Mouse (Mus musculus): ENCODE data around the gene Map7. TPM values are rescaled to one million over a fixed set of nuclear protein-coding genes. Genes with fewer than 3 reads are reported as not detected.

Map7 gene
- total RNA-seq, 1 experiment = 35.2 TPM

DNA sequence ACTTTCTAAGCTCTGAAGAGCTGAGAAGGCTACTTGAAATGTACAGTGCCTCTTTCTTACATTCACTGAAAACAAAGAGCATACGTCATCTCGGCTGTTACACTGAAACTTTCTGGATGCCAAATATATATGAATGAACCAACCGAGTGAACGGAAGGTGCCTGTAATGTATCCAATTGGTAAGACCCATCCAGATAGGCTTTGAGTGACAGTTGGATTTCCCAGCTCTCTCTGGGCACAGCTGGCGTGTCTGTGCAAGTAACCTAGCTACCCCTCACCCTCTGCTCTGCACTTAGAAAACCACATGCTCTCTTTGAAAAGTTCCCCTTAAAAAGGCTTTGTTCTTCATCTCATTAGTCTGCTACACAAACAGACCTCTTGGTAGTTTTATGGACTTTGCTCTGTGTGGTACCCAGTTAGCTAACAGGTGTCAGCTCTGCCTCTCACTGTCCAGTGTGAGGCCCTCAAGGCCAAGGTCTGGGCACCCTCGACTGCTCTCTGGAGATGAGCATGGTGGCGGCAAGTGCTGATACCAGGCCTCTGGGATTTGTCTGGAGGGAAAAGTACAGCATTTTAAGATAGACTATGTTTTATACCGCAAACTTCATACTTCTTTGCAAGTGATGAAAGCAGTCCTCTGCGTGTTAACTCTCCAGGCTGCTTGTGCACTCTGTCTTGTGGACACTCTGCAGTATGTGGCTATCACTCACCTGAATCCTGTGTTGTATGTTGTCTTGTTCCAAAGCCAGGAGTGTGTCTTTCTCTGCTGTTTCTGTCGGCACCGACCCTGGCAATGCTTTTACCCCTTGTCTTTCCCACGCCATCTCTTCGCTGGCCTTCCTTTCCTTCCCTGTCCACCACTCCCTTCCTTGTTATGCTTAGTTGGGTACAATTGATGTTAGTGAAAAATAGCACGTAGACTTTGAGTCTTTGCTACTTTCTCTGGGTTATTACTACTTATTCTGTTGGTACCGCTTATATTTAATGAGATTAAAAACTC, 109.8 kb downstream of the Map7 start:
- DNase-seq (ENCODE audit: low read depth, low spot score) = no peak
- in situ Hi-C loops (cut with MboI; ENCODE audit: low sequenced_read_pairs in 2 of 2, unreplicated experiment in 2 of 2) = no loop called here
- TF ChIP-seq CHD2 (IDR thresholded peaks at IDR 0.05; ENCODE audit: low read depth, low read length) (no peak), HCFC1 (IDR thresholded peaks at IDR 0.05; ENCODE audit: borderline replicate concordance, insufficient read depth, low read length) (no peak), ZC3H11A (IDR thresholded peaks at IDR 0.05; ENCODE audit: borderline replicate concordance, low read depth, low read length) (no peak), MAFK (IDR thresholded peaks at IDR 0.05; ENCODE audit: insufficient read depth, low read depth, low read length) (no peak), ZNF384 (IDR thresholded peaks at IDR 0.05; ENCODE audit: low read depth, low read length) (no peak)
- Histone ChIP-seq H3K27ac (ENCODE audit: insufficient read depth, low read depth, low read length, poor library complexity, severe bottlenecking) (no peak overlapping the region), H3K4me3 (ENCODE audit: insufficient read depth in 1 of 2, low read depth in 1 of 2, low read length in 2 of 2, poor library complexity in 1 of 2, severe bottlenecking in 1 of 2) (no peak overlapping the region), H3K36me3 (ENCODE audit: control insufficient read depth, insufficient read depth, low read length, poor library complexity, severe bottlenecking) (peaks cover 8% of the 10 kb centered on the region; the same call in 1 of the 2 replicates), H3K4me1 (ENCODE audit: control insufficient read depth in 2 of 2, insufficient read depth in 2 of 2, low read length in 2 of 2, poor library complexity in 1 of 2) (no peaks in the 10 kb centered on the region), H3K9me3 (ENCODE audit: control insufficient read depth, insufficient read depth, low read depth, low read length) (no peaks in the 10 kb centered on the region), H3K9ac (ENCODE audit: insufficient read depth, low read depth, low read length, poor library complexity, severe bottlenecking) (no peak overlapping the region)

- in situ Hi-C loops (cut with MboI; ENCODE audit: low sequenced_read_pairs in 2 of 2, unreplicated experiment in 2 of 2) = no loop called here
- Histone ChIP-seq H3K4me3 (ENCODE audit: insufficient read depth in 1 of 2, low read depth in 1 of 2, low read length in 2 of 2, poor library complexity in 1 of 2, severe bottlenecking in 1 of 2) (no peak overlapping the region), H3K4me1 (ENCODE audit: control insufficient read depth in 2 of 2, insufficient read depth in 2 of 2, low read length in 2 of 2, poor library complexity in 1 of 2) (no peaks in the 10 kb centered on the region), H3K9me3 (ENCODE audit: control insufficient read depth, insufficient read depth, low read depth, low read length) (no peaks in the 10 kb centered on the region), H3K36me3 (ENCODE audit: control insufficient read depth, insufficient read depth, low read length, poor library complexity, severe bottlenecking) (peaks cover 8% of the 10 kb centered on the region; the same call in 1 of the 2 replicates), H3K27ac (ENCODE audit: insufficient read depth, low read depth, low read length, poor library complexity, severe bottlenecking) (no peak overlapping the region), H3K9ac (ENCODE audit: insufficient read depth, low read depth, low read length, poor library complexity, severe bottlenecking) (no peak overlapping the region)
- no peak for DNase-seq (ENCODE audit: low read depth, low spot score)
- TF ChIP-seq HCFC1 (IDR thresholded peaks at IDR 0.05; ENCODE audit: borderline replicate concordance, insufficient read depth, low read length) = no peak
- TF ChIP-seq ZC3H11A (IDR thresholded peaks at IDR 0.05; ENCODE audit: borderline replicate concordance, low read depth, low read length) = no peak
- TF ChIP-seq ZNF384 (IDR thresholded peaks at IDR 0.05; ENCODE audit: low read depth, low read length) = no peak
- no peak for TF ChIP-seq MAFK (IDR thresholded peaks at IDR 0.05; ENCODE audit: insufficient read depth, low read depth, low read length)
- TF ChIP-seq CHD2 (IDR thresholded peaks at IDR 0.05; ENCODE audit: low read depth, low read length) = no peak
These were observed 111.2 kb downstream of the Map7 start for GRCm38 (mm10) chr10:20259476-20259875.

GRCm38 (mm10) chr10:20262896-20263295, 114.6 kb downstream of the Map7 start:
- no peak for TF ChIP-seq CHD2 (IDR thresholded peaks at IDR 0.05; ENCODE audit: low read depth, low read length)
- no peak for TF ChIP-seq ZC3H11A (IDR thresholded peaks at IDR 0.05; ENCODE audit: borderline replicate concordance, low read depth, low read length)
- DNase-seq (ENCODE audit: low read depth, low spot score) = no peak
- in situ Hi-C loops (cut with MboI; ENCODE audit: low sequenced_read_pairs in 2 of 2, unreplicated experiment in 2 of 2) = no loop called here
- Histone ChIP-seq H3K36me3 (ENCODE audit: control insufficient read depth, insufficient read depth, low read length, poor library complexity, severe bottlenecking) (peaks cover 12% of the 10 kb centered on the region; the same call in 1 of the 2 replicates), H3K9ac (ENCODE audit: insufficient read depth, low read depth, low read length, poor library complexity, severe bottlenecking) (no peak overlapping the region), H3K9me3 (ENCODE audit: control insufficient read depth, insufficient read depth, low read depth, low read length) (no peaks in the 10 kb centered on the region), H3K4me3 (ENCODE audit: insufficient read depth in 1 of 2, low read depth in 1 of 2, low read length in 2 of 2, poor library complexity in 1 of 2, severe bottlenecking in 1 of 2) (no peak overlapping the region), H3K27ac (ENCODE audit: insufficient read depth, low read depth, low read length, poor library complexity, severe bottlenecking) (no peak overlapping the region), H3K4me1 (ENCODE audit: control insufficient read depth in 2 of 2, insufficient read depth in 2 of 2, low read length in 2 of 2, poor library complexity in 1 of 2) (no peaks in the 10 kb centered on the region)

DNA sequence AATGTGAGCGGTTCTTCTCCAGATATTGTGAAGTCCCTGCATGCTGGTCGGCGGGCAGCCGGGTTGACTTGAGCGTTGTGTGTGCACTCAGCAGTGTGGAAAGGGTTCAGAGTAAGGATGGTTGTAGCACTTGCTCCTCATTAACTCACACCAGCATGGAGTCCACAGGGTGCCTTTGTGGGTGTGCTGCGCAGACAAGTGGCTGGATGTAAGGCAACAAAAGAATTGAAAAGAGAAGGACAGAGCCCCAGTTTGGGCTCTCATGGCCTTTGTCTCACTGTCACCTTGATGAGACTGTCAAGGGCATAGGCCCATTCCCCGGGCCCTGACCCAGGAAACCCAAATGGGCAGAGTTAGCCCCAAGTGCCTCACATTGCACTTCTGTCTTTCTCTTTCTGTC, 116.2 kb downstream of the Map7 start:
- Histone ChIP-seq H3K4me3 (ENCODE audit: insufficient read depth in 1 of 2, low read depth in 1 of 2, low read length in 2 of 2, poor library complexity in 1 of 2, severe bottlenecking in 1 of 2) (no peak overlapping the region), H3K36me3 (ENCODE audit: control insufficient read depth, insufficient read depth, low read length, poor library complexity, severe bottlenecking) (peaks cover 20% of the 10 kb centered on the region), H3K4me1 (ENCODE audit: control insufficient read depth in 2 of 2, insufficient read depth in 2 of 2, low read length in 2 of 2, poor library complexity in 1 of 2) (no peaks in the 10 kb centered on the region), H3K9me3 (ENCODE audit: control insufficient read depth, insufficient read depth, low read depth, low read length) (no peaks in the 10 kb centered on the region), H3K27ac (ENCODE audit: insufficient read depth, low read depth, low read length, poor library complexity, severe bottlenecking) (no peak overlapping the region), H3K9ac (ENCODE audit: insufficient read depth, low read depth, low read length, poor library complexity, severe bottlenecking) (no peak overlapping the region)
- DNase-seq (ENCODE audit: low read depth, low spot score) = peak; percentile 49
- TF ChIP-seq ZC3H11A (IDR thresholded peaks at IDR 0.05; ENCODE audit: borderline replicate concordance, low read depth, low read length) = no peak
- no peak for TF ChIP-seq ZNF384 (IDR thresholded peaks at IDR 0.05; ENCODE audit: low read depth, low read length)
- TF ChIP-seq CHD2 (IDR thresholded peaks at IDR 0.05; ENCODE audit: low read depth, low read length) = no peak
- TF ChIP-seq MAFK (IDR thresholded peaks at IDR 0.05; ENCODE audit: insufficient read depth, low read depth, low read length) = no peak
- in situ Hi-C loops (cut with MboI; ENCODE audit: low sequenced_read_pairs in 2 of 2, unreplicated experiment in 2 of 2) = no loop called here

Measured in ES-E14 (cell line).